Mouse (Mus musculus): ENCODE measurements around the gene Smarcc1. TPM values are rescaled to one million over a fixed set of nuclear protein-coding genes. Genes with fewer than 3 reads are reported as not detected.
"Not testable (repeated sequence)": the region's sequence is repeated elsewhere in the genome, so short reads cannot be mapped to it uniquely, and the experiment has no call there.

The Smarcc1 gene
- polyA plus RNA-seq, 1 experiment from 2014 or later = 190 TPM

DNA sequence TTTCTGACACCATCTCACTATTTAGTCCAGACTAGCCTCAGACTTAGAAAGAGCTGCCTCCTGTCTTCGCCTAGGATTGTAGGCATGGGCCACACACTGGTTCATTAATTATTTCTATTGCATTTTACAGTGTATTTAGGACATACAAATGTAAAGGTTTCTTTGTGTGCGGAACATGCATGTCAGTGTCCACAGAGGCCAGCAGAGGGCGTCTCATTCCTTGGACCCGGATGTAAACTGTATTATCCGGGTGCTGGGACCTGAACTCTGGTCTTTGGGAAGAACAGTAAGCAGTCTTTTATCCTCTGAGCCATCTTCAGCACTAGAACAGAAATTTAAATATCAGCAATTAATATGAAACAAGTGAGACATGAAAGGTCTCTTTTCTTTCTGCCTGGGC lies 16.7 kb downstream of the Smarcc1 start:
- no peak overlapping the region for H3K9ac ChIP-seq (replicated peaks; ENCODE audit: low read length)
- H3K4me3 ChIP-seq (ENCODE audit: low read depth, low read length) = no peak overlapping the region
- WGBS = 85% methylated on average over 5 of the region's 5 CpGs
- no peak overlapping the region for H3K27ac ChIP-seq (replicated peaks; ENCODE audit: low read depth, low read length)
- no peaks in the 10 kb centered on the region for H3K27me3 ChIP-seq (ENCODE audit: control insufficient read depth, insufficient read depth, low read length)
- H3K36me3 ChIP-seq (replicated peaks; ENCODE audit: control insufficient read depth, insufficient read depth, low read depth, low read length) = peaks cover under 1% of the 10 kb centered on the region
- DNase-seq (ENCODE audit: low spot score) (no peak), ATAC-seq (replicated peaks; ENCODE audit: insufficient number of reproducible peaks, low FRiP score, low TSS enrichment, low read depth) (no peak)
- no peaks in the 10 kb centered on the region for H3K9me3 ChIP-seq (replicated peaks; ENCODE audit: control insufficient read depth, low read length)
- no peaks in the 10 kb centered on the region; the same call in 1 of the 2 replicates for H3K4me1 ChIP-seq (ENCODE audit: control insufficient read depth, insufficient read depth, low read length)
- H3K4me2 ChIP-seq (ENCODE audit: low read depth, low read length) = no peak overlapping the region

DNA sequence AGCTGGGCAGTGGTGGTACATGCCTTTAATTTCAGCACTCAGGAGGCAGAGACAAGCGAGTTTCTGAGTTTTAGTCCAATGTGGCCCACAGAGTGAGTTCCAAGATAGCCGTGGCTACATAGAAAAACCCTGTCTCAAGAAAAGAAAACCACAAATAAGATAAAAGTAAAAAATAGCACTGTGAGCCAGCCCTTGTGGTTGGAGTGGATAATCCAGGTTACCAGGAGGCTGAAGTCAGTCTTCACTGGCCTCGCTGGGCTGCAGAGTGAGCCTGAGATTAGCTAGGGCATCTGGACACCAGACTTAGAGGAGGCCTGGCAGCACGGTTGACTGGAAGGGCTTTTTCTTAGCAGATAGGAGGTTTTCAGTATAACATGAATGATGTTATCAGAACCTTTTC lies 21.6 kb downstream of the Smarcc1 start:
- no peaks in the 10 kb centered on the region for H3K4me1 ChIP-seq (ENCODE audit: control insufficient read depth, insufficient read depth, low read length)
- no peak for ATAC-seq (replicated peaks; ENCODE audit: insufficient number of reproducible peaks, low FRiP score, low TSS enrichment, low read depth)
- H3K27me3 ChIP-seq (ENCODE audit: control insufficient read depth, insufficient read depth, low read length) = no peaks in the 10 kb centered on the region
- H3K4me2 ChIP-seq (ENCODE audit: low read depth, low read length) = no peak overlapping the region
- no peak overlapping the region for H3K27ac ChIP-seq (replicated peaks; ENCODE audit: low read depth, low read length)
- DNase-seq (ENCODE audit: low spot score) = no peak
- no peak overlapping the region for H3K4me3 ChIP-seq (ENCODE audit: low read depth, low read length)
- 88% methylated on average over 4 of the region's 4 CpGs for WGBS
- H3K9me3 ChIP-seq (replicated peaks; ENCODE audit: control insufficient read depth, low read length) = no peaks in the 10 kb centered on the region
- peaks cover 13% of the 10 kb centered on the region for H3K36me3 ChIP-seq (replicated peaks; ENCODE audit: control insufficient read depth, insufficient read depth, low read depth, low read length)
- no peak overlapping the region for H3K9ac ChIP-seq (replicated peaks; ENCODE audit: low read length)

- WGBS = 97% methylated on average over 1 of the region's 1 CpGs
- no peak for ATAC-seq (replicated peaks; ENCODE audit: insufficient number of reproducible peaks, low FRiP score, low TSS enrichment, low read depth)
- Histone ChIP-seq H3K9ac (replicated peaks; ENCODE audit: low read length) (no peak overlapping the region), H3K4me3 (ENCODE audit: low read depth, low read length) (no peak overlapping the region), H3K9me3 (replicated peaks; ENCODE audit: control insufficient read depth, low read length) (no peaks in the 10 kb centered on the region), H3K4me2 (ENCODE audit: low read depth, low read length) (no peak overlapping the region), H3K27me3 (ENCODE audit: control insufficient read depth, insufficient read depth, low read length) (no peaks in the 10 kb centered on the region), H3K27ac (replicated peaks; ENCODE audit: low read depth, low read length) (no peak overlapping the region), H3K36me3 (replicated peaks; ENCODE audit: control insufficient read depth, insufficient read depth, low read depth, low read length) (peaks cover 16% of the 10 kb centered on the region), H3K4me1 (ENCODE audit: control insufficient read depth, insufficient read depth, low read length) (no peaks in the 10 kb centered on the region)
- DNase-seq (ENCODE audit: low spot score) = no peak
Measured at GRCm38 (mm10) chr9:110142097-110142496, 24.6 kb downstream of the Smarcc1 start.

- ATAC-seq (replicated peaks; ENCODE audit: insufficient number of reproducible peaks, low FRiP score, low TSS enrichment, low read depth) (no peak), DNase-seq (ENCODE audit: low spot score) (no peak)
- Histone ChIP-seq H3K4me1 (ENCODE audit: control insufficient read depth, insufficient read depth, low read length) (no peaks in the 10 kb centered on the region), H3K36me3 (replicated peaks; ENCODE audit: control insufficient read depth, insufficient read depth, low read depth, low read length) (peaks cover 13% of the 10 kb centered on the region), H3K4me3 (ENCODE audit: low read depth, low read length) (no peak overlapping the region), H3K27ac (replicated peaks; ENCODE audit: low read depth, low read length) (no peak overlapping the region), H3K9ac (replicated peaks; ENCODE audit: low read length) (no peak overlapping the region), H3K4me2 (ENCODE audit: low read depth, low read length) (no peak overlapping the region), H3K9me3 (replicated peaks; ENCODE audit: control insufficient read depth, low read length) (no peaks in the 10 kb centered on the region), H3K27me3 (ENCODE audit: control insufficient read depth, insufficient read depth, low read length) (no peaks in the 10 kb centered on the region)
- WGBS = 89% methylated on average over 2 of the region's 2 CpGs
Measured at GRCm38 (mm10) chr9:110148598-110148997, 31.1 kb downstream of the Smarcc1 start.

DNA sequence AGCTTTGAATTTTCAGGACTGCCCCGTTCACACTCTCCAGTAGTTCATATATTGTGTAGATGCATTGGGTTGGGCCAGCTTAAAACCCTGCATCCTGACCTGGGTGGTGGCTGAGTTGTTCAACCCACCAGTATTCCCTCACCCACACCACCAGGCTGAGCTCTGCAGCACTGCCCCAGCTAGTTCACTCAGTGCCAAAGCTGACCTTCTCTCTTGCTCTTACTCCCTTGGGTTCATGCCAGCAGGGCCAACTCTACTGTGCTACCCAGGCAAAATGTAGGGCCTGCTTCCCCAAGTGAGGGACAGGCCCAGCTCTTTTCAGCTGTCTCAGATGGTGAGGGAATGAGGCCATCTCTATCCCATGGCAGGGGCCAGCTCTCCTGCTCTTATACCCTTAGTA lies 41.5 kb downstream of the Smarcc1 start:
- Histone ChIP-seq H3K27me3 (ENCODE audit: control insufficient read depth, insufficient read depth, low read length) (no peaks in the 10 kb centered on the region), H3K4me2 (ENCODE audit: low read depth, low read length) (no peak overlapping the region), H3K4me1 (ENCODE audit: control insufficient read depth, insufficient read depth, low read length) (no peaks in the 10 kb centered on the region), H3K4me3 (ENCODE audit: low read depth, low read length) (no peak overlapping the region), H3K9ac (replicated peaks; ENCODE audit: low read length) (no peak overlapping the region), H3K36me3 (replicated peaks; ENCODE audit: control insufficient read depth, insufficient read depth, low read depth, low read length) (peaks cover 11% of the 10 kb centered on the region), H3K9me3 (replicated peaks; ENCODE audit: control insufficient read depth, low read length) (no peaks in the 10 kb centered on the region), H3K27ac (replicated peaks; ENCODE audit: low read depth, low read length) (no peak overlapping the region)
- no peak for ATAC-seq (replicated peaks; ENCODE audit: insufficient number of reproducible peaks, low FRiP score, low TSS enrichment, low read depth)
- 89% methylated on average over 1 of the region's 1 CpGs for WGBS
- no peak for DNase-seq (ENCODE audit: low spot score)

- 98% methylated on average over 2 of the region's 2 CpGs for WGBS
- H3K4me2 ChIP-seq (ENCODE audit: low read depth, low read length); H3K9ac ChIP-seq (replicated peaks; ENCODE audit: low read length); DNase-seq (ENCODE audit: low spot score); H3K9me3 ChIP-seq (replicated peaks; ENCODE audit: control insufficient read depth, low read length); H3K36me3 ChIP-seq (replicated peaks; ENCODE audit: control insufficient read depth, insufficient read depth, low read depth, low read length); ATAC-seq (replicated peaks; ENCODE audit: insufficient number of reproducible peaks, low FRiP score, low TSS enrichment, low read depth); H3K27me3 ChIP-seq (ENCODE audit: control insufficient read depth, insufficient read depth, low read length); H3K4me3 ChIP-seq (ENCODE audit: low read depth, low read length); H3K27ac ChIP-seq (replicated peaks; ENCODE audit: low read depth, low read length); H3K4me1 ChIP-seq (ENCODE audit: control insufficient read depth, insufficient read depth, low read length): not testable (repeated sequence)
Measured at GRCm38 (mm10) chr9:110160486-110160885, 43.0 kb downstream of the Smarcc1 start.

DNA sequence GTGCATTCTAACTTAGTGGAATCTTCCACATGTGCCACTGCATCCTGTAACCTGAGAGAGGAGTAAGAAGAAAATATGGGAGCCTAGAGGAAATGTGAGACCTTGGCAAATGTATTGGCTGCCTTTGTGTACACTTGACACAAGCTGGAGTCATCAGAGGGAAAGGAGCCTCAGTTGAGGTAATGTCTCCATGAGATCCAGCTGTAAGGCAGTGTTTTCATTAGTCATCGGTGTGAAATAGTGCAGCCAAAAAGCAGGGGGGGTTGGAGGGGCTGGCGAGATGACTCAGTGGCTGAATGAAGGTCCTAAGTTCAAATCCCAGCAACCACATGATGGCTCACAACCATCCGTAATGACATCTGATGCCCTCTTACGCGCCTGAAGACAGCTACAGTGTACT lies 44.9 kb downstream of the Smarcc1 start:
- no peaks in the 10 kb centered on the region for H3K4me1 ChIP-seq (ENCODE audit: control insufficient read depth, insufficient read depth, low read length)
- H3K27me3 ChIP-seq (ENCODE audit: control insufficient read depth, insufficient read depth, low read length) = no peaks in the 10 kb centered on the region
- peaks cover 12% of the 10 kb centered on the region for H3K36me3 ChIP-seq (replicated peaks; ENCODE audit: control insufficient read depth, insufficient read depth, low read depth, low read length)
- no peak for ATAC-seq (replicated peaks; ENCODE audit: insufficient number of reproducible peaks, low FRiP score, low TSS enrichment, low read depth)
- 91% methylated on average over 5 of the region's 5 CpGs for WGBS
- no peak overlapping the region for H3K4me3 ChIP-seq (ENCODE audit: low read depth, low read length)
- no peak overlapping the region for H3K9ac ChIP-seq (replicated peaks; ENCODE audit: low read length)
- no peak overlapping the region for H3K27ac ChIP-seq (replicated peaks; ENCODE audit: low read depth, low read length)
- no peaks in the 10 kb centered on the region for H3K9me3 ChIP-seq (replicated peaks; ENCODE audit: control insufficient read depth, low read length)
- DNase-seq (ENCODE audit: low spot score) = no peak
- H3K4me2 ChIP-seq (ENCODE audit: low read depth, low read length) = no peak overlapping the region

GRCm38 (mm10) chr9:110163071-110163470 lies 45.6 kb downstream of the Smarcc1 start:
- Histone ChIP-seq H3K36me3 (replicated peaks; ENCODE audit: control insufficient read depth, insufficient read depth, low read depth, low read length) (peaks cover 12% of the 10 kb centered on the region), H3K27me3 (ENCODE audit: control insufficient read depth, insufficient read depth, low read length) (no peaks in the 10 kb centered on the region), H3K9ac (replicated peaks; ENCODE audit: low read length) (no peak overlapping the region), H3K9me3 (replicated peaks; ENCODE audit: control insufficient read depth, low read length) (no peaks in the 10 kb centered on the region), H3K27ac (replicated peaks; ENCODE audit: low read depth, low read length) (no peak overlapping the region), H3K4me3 (ENCODE audit: low read depth, low read length) (no peak overlapping the region), H3K4me2 (ENCODE audit: low read depth, low read length) (no peak overlapping the region), H3K4me1 (ENCODE audit: control insufficient read depth, insufficient read depth, low read length) (no peaks in the 10 kb centered on the region)
- 93% methylated on average over 2 of the region's 2 CpGs for WGBS
- ATAC-seq (replicated peaks; ENCODE audit: insufficient number of reproducible peaks, low FRiP score, low TSS enrichment, low read depth) (no peak), DNase-seq (ENCODE audit: low spot score) (no peak)
